Mouse (Mus musculus) C2C12 (cell line): Measurements from ENCODE around the gene Utp14b.

Experiments used
- CTCF ChIP-seq: IDR thresholded peaks from one replicate; pipeline ENCODE4 v1.5.1; 2011; ENCODE audit not compliant: control insufficient read depth, insufficient read depth, insufficient read length
- MAX ChIP-seq: IDR thresholded peaks from one replicate; pipeline ENCODE4 v1.6.1; 2011; ENCODE audit warnings: mild to moderate bottlenecking, control low read depth
- MYOG ChIP-seq: IDR thresholded peaks from one replicate; pipeline ENCODE4 v1.6.1; 2011; ENCODE audit not compliant: control insufficient read depth, insufficient read length; ENCODE audit errors: extremely low read depth
- USF1 ChIP-seq: IDR thresholded peaks from one replicate; pipeline ENCODE4 v1.6.1; 2011; ENCODE audit warnings: low read depth, mild to moderate bottlenecking, control low read depth, moderate library complexity

DNA sequence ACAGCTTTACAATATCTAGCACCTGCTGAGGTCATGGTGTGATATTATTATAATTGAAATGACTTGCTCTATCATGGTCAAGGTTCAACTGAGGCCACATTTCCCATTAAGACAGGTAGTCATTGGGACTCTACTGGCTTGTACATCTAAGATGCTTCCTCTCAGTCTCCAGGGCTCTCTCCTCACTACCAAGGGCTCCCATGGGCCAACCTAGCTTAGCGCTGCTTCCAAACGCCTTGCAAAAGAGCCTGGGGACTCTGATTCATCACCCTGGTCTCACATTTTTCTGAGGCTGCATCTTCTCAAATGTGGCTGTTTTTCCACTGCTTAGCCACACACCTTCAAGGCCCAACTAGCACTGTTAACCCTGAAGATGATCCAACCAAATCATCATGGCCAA is 33.5 kb upstream of the Utp14b start:
- TF ChIP-seq CTCF (no peak), MYOG (no peak), MAX (no peak), USF1 (no peak)
